In genomic region chr2:27692608-27693007, GRCm38 (mm10) we compare ENCODE assay signal across 18 mouse cellular contexts. TPM values are rescaled to one million over a fixed set of nuclear protein-coding genes. Genes with fewer than 3 reads are reported as not detected.
DNase-seq lines count a peak whose midpoint lies in the region; ATAC-seq and TF ChIP-seq lines count a peak whose summit lies in the region.
"Had no signal": no experiment of that assay in that cellular context is flagged by ENCODE, and none has a peak within 500 bp of the region (broad histone marks: within the 10 kb centered on the region; RNA-seq: fewer than 3 reads in every experiment).

No protein-coding gene starts in this region.

- no peak for ATAC-seq in kidney, embryonic 15.5 days (replicated peaks; ENCODE audit: low FRiP score)
- ATAC-seq in kidney, embryonic 16.5 days (ENCODE audit: low FRiP score, low TSS enrichment): no peak
- ATAC-seq in embryonic facial prominence, embryonic 15.5 days (ENCODE audit: insufficient number of reproducible peaks, low FRiP score, low TSS enrichment, low read depth): no peak
- ATAC-seq in megakaryocyte progenitor cell, adult 5-6 weeks (replicated peaks; ENCODE audit: poor library complexity): peak; percentile 19
- no peak for ATAC-seq in CD4-positive, CD25-positive, alpha-beta regulatory T cell, adult 4 months
- ATAC-seq: forebrain, embryonic 13.5 days; inflammation-experienced regulatory T-cells, adult 6 months; midbrain, embryonic 13.5 days; Patski had no signal

- no peak overlapping the region; the same call in 1 of the 2 replicates for H3K9ac ChIP-seq in kidney, embryonic 15.5 days
- no peak overlapping the region for H3K9ac ChIP-seq in kidney, embryonic 16.5 days (replicated peaks; ENCODE audit: low read length)
- no peak overlapping the region for H3K9ac ChIP-seq in embryonic facial prominence, embryonic 15.5 days
- H3K9ac ChIP-seq: forebrain, embryonic 13.5 days; midbrain, embryonic 13.5 days had no signal

- no peak overlapping the region for H3K4me3 ChIP-seq in gastrocnemius, adult 2 months
- H3K4me3 ChIP-seq in kidney, embryonic 15.5 days (replicated peaks): no peak overlapping the region
- H3K4me3 ChIP-seq in kidney, embryonic 16.5 days (ENCODE audit: low read length): no peak overlapping the region
- no peak overlapping the region for H3K4me3 ChIP-seq in embryonic facial prominence, embryonic 15.5 days (replicated peaks)
- H3K4me3 ChIP-seq: forebrain, embryonic 13.5 days; midbrain, embryonic 13.5 days had no signal

- no peaks in the 10 kb centered on the region for H3K36me3 ChIP-seq in kidney, embryonic 15.5 days
- H3K36me3 ChIP-seq in kidney, embryonic 16.5 days (ENCODE audit: insufficient read depth, low read length): no peaks in the 10 kb centered on the region
- no peaks in the 10 kb centered on the region for H3K36me3 ChIP-seq in embryonic facial prominence, embryonic 15.5 days
- H3K36me3 ChIP-seq: midbrain, embryonic 13.5 days had no signal

- no peaks in the 10 kb centered on the region for H3K9me3 ChIP-seq in kidney, embryonic 15.5 days (replicated peaks)
- no peaks in the 10 kb centered on the region for H3K9me3 ChIP-seq in kidney, embryonic 16.5 days (ENCODE audit: low read length)
- no peaks in the 10 kb centered on the region for H3K9me3 ChIP-seq in embryonic facial prominence, embryonic 15.5 days (replicated peaks)
- H3K9me3 ChIP-seq: forebrain, embryonic 13.5 days; midbrain, embryonic 13.5 days had no signal

- peaks cover 73% of the 10 kb centered on the region for H3K4me1 ChIP-seq in kidney, embryonic 15.5 days
- peaks cover 57% of the 10 kb centered on the region for H3K4me1 ChIP-seq in kidney, embryonic 16.5 days (ENCODE audit: insufficient read depth, low read length)
- peaks cover 77% of the 10 kb centered on the region for H3K4me1 ChIP-seq in embryonic facial prominence, embryonic 15.5 days

- TF ChIP-seq CTCF in gastrocnemius, adult 2 months (IDR thresholded peaks at IDR 0.05): no peak

- H3K27me3 ChIP-seq in kidney, embryonic 15.5 days: no peaks in the 10 kb centered on the region
- H3K27me3 ChIP-seq in kidney, embryonic 16.5 days (ENCODE audit: insufficient read depth, low read length): no peaks in the 10 kb centered on the region
- no peaks in the 10 kb centered on the region for H3K27me3 ChIP-seq in embryonic facial prominence, embryonic 15.5 days
- H3K27me3 ChIP-seq: forebrain, embryonic 13.5 days; midbrain, embryonic 13.5 days; Patski had no signal

- H3K27ac ChIP-seq in gastrocnemius, adult 2 months: peak overlapping the region; percentile 86
- 0 out of 2 replicates have a peak overlapping the region, but pooled peaks have one; percentile 23 for H3K27ac ChIP-seq in kidney, embryonic 15.5 days
- H3K27ac ChIP-seq in kidney, embryonic 16.5 days (ENCODE audit: low read length): no peak overlapping the region; the same call in 1 of the 2 replicates
- peak overlapping the region; percentile 52; the same call in 1 of the 2 replicates for H3K27ac ChIP-seq in embryonic facial prominence, embryonic 15.5 days (replicated peaks)
- H3K27ac ChIP-seq: forebrain, embryonic 13.5 days; midbrain, embryonic 13.5 days had no signal

- intact Hi-C loops in gastrocnemius, adult 2 months (cut with DNase I): no loop called here

- no peak overlapping the region for H3K4me2 ChIP-seq in kidney, embryonic 15.5 days
- H3K4me2 ChIP-seq in kidney, embryonic 16.5 days (replicated peaks; ENCODE audit: low read depth, low read length): no peak overlapping the region
- no peak overlapping the region for H3K4me2 ChIP-seq in embryonic facial prominence, embryonic 15.5 days (replicated peaks)
- H3K4me2 ChIP-seq: forebrain, embryonic 13.5 days; midbrain, embryonic 13.5 days had no signal

- DNase-seq in gastrocnemius, adult 2 months: no peak
- DNase-seq in gastrocnemius, postnatal 25 days: no peak
- no peak for DNase-seq in layer of hippocampus, adult 9-11 months
- DNase-seq: cerebellum, adult 11 months; cerebellum, postnatal 36 days; kidney, postnatal 10 days; lung, postnatal 10 days; right cerebral cortex, adult 18-20 months; thymus, postnatal 4 days had no signal

- WGBS in kidney, embryonic 15.5 days: 72% methylated on average over 3 of the region's 3 CpGs
- WGBS in kidney, embryonic 16.5 days: 54% methylated on average over 3 of the region's 3 CpGs
- 87% methylated on average over 3 of the region's 3 CpGs for WGBS in embryonic facial prominence, embryonic 15.5 days

RNA-seq across cellular contexts. Expression of gene Rxra, which starts 16.4 kb away (rescaled TPM):
- 100 to 1,000 TPM; 118 to 120 TPM for total RNA-seq in gastrocnemius, adult 2 months (2021)
- 10 to 100 TPM; 70.1 to 81.3 TPM for total RNA-seq in gastrocnemius, postnatal 25 days (2021)
- 9.6 and 10.4 TPM in 2 replicates for polyA plus RNA-seq in kidney, embryonic 15.5 days (2015; fragmentation: Nextera tagmentation; extraction: Ambion mirVana)
- 11.0 and 11.6 TPM in 2 replicates for polyA plus RNA-seq in kidney, embryonic 16.5 days (2015; fragmentation: Nextera tagmentation; extraction: Ambion mirVana)
- polyA plus RNA-seq in embryonic facial prominence, embryonic 15.5 days (2015; fragmentation: Nextera tagmentation; extraction: Ambion mirVana): 18.7 and 22.4 TPM in 2 replicates
- total RNA-seq in megakaryocyte progenitor cell, adult 5-6 weeks (2015): 1.1 and 1.2 TPM in 2 replicates
- 1.9 and 2.5 TPM in 2 replicates for total RNA-seq in megakaryocyte progenitor cell, adult 5-6 weeks (2017)
- 1 to 10 TPM; 3.3 to 7.8 TPM for polyA plus RNA-seq in CD4-positive, CD25-positive, alpha-beta regulatory T cell, adult 4 months (2017; shearing (Covaris generic))
